Mouse (Mus musculus): ENCODE results near the gene Tstd2. TPM values are rescaled to one million over a fixed set of nuclear protein-coding genes. Genes with fewer than 3 reads are reported as not detected.

The Tstd2 gene
- 8.9 and 12.1 TPM in 2 replicates for polyA plus RNA-seq (2012; rRNA removed)

DNA sequence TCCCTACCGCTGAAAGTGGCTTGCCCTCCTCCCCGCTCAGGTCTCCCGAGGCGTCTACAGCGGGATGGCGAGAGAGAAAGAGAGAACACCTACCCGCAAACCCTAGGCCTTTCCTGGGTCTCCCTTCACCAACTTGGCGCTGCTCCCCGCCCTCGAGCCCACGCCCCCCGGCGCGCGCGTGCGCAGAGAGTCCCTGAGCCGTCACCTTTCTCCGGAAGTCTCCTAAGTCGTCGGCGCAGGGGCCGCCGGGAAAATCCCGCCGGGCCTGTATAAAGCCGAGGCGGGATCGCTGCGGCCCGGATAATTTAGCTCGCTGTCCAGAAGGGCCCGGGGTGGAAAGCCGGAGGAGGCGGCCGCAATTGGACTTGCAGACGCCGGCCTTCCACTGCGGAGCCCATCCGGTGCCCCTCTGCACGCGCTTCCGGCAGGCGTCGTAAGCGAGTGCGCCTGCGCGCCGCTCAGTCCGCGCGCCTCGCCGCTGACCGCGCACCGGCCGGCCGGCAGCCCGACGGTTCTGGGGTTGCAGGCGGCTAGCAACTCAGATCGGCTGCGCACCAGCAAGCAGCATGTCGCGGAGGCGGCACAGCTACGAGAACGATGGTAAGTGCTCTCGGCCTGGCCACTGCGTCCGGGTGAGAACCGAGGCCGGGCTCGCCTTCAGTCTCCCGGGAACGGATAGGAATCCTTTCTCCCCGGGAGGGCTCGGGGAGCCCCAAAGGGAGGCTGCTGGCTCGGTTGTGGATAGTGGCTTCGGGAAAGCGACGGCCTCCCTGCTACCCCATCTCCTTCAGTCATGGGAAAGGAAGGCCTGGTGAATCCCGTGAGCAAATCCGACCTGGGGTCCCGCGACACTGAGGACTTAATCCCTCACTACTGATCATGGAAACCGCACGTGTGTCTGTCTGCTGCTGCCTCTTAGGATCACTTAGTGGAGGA lies at the start of gene Tstd2, which contains the start of gene Ncbp1:
Gene Tstd2, minus strand, starts transcription at position 408 of the 936 bp plus-strand sequence.
Gene Ncbp1, plus strand, starts transcription at position 327 of the 936 bp plus-strand sequence.
- peaks cover 2% of the 10 kb centered on the region; the same call in 1 of the 2 replicates for H3K36me3 ChIP-seq (ENCODE audit: control insufficient read depth, insufficient read depth, low read length)
- DNase-seq (ENCODE audit: low read depth in 1 of 2, low spot score in 2 of 2), result peak; percentile 82 to 86
- no peak for TF ChIP-seq CTCF (IDR thresholded peaks at IDR 0.05; ENCODE audit: extremely low read depth, insufficient read depth, insufficient read length, insufficient replicate concordance)
- peak; percentile 48; the same call in 1 of the 2 replicates for TF ChIP-seq POLR2A (IDR thresholded peaks at IDR 0.05; ENCODE audit: low read depth, low read length)
- H3K27me3 ChIP-seq (ENCODE audit: control insufficient read depth, insufficient read depth, low read length), result no peaks in the 10 kb centered on the region
- peaks cover 9% of the 10 kb centered on the region; the same call in 1 of the 2 replicates for H3K4me1 ChIP-seq (ENCODE audit: control insufficient read depth, insufficient read depth, insufficient read length)
- WGBS, result under 1% methylated on average over 90 of the region's 90 CpGs
- peak within 1 kb of the TSS; percentile 94 for H3K27ac ChIP-seq (ENCODE audit: insufficient read depth, low read length)
- H3K4me3 ChIP-seq (ENCODE audit: extremely low read depth, insufficient read depth, insufficient read length), result peak within 1 kb of the TSS; percentile 94

DNA sequence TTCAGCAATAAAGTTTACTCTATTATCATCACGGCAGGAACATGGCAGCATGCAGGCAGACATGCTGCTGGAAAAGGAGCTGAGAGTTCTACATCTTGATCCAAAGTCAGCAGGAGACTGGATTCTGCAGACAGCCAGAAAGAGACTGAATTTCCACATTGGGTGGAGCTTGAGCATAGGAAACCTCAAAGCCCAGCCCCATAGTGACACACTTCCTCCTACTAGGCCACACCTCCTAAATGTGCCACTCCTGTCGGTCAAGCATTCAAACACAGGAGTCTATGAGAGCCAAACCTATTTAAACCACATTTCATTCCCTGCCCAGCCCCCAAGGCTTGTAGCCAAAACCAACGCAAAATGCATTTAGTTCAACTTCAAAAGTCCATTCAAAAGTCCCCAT lies 48.0 kb upstream of the Tstd2 start:
- Histone ChIP-seq H3K36me3 (ENCODE audit: control insufficient read depth, insufficient read depth, low read length) (peaks cover 39% of the 10 kb centered on the region), H3K27ac (ENCODE audit: insufficient read depth, low read length) (no peak overlapping the region), H3K4me3 (ENCODE audit: extremely low read depth, insufficient read depth, insufficient read length) (no peak overlapping the region), H3K4me1 (ENCODE audit: control insufficient read depth, insufficient read depth, insufficient read length) (no peaks in the 10 kb centered on the region), H3K27me3 (ENCODE audit: control insufficient read depth, insufficient read depth, low read length) (no peaks in the 10 kb centered on the region)
- no peak for TF ChIP-seq CTCF (IDR thresholded peaks at IDR 0.05; ENCODE audit: extremely low read depth, insufficient read depth, insufficient read length, insufficient replicate concordance)
- TF ChIP-seq POLR2A (IDR thresholded peaks at IDR 0.05; ENCODE audit: low read depth, low read length), result no peak
- WGBS, result 75% methylated on average over 3 of the region's 3 CpGs
- DNase-seq (ENCODE audit: low read depth in 1 of 2, low spot score in 2 of 2), result no peak

DNA sequence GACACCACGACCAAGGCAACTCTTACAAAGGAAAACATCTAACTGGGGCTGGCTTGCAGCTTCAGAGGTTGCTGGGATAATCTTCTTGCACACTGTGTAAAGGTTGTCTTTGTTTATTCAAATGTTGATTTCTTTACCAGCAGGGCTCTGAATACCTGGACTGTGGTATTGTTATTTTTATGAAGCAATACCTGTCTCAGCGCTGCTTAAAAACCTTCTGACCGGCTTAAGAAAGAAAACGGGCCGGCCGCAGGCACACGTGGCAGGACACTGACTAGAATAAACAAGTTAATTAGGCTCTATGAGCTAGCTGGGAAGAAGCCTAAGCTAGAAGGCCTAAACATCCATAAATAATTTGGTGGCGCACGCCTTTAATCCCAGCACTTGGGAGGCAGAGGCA lies 47.4 kb upstream of the Tstd2 start:
- peaks cover 41% of the 10 kb centered on the region for H3K36me3 ChIP-seq (ENCODE audit: control insufficient read depth, insufficient read depth, low read length)
- no peak for DNase-seq (ENCODE audit: low read depth in 1 of 2, low spot score in 2 of 2)
- TF ChIP-seq CTCF (IDR thresholded peaks at IDR 0.05; ENCODE audit: extremely low read depth, insufficient read depth, insufficient read length, insufficient replicate concordance), result no peak
- no peak for TF ChIP-seq POLR2A (IDR thresholded peaks at IDR 0.05; ENCODE audit: low read depth, low read length)
- no peak overlapping the region for H3K4me3 ChIP-seq (ENCODE audit: extremely low read depth, insufficient read depth, insufficient read length)
- H3K27ac ChIP-seq (ENCODE audit: insufficient read depth, low read length), result no peak overlapping the region
- H3K4me1 ChIP-seq (ENCODE audit: control insufficient read depth, insufficient read depth, insufficient read length), result no peaks in the 10 kb centered on the region
- WGBS, result 95% methylated on average over 9 of the region's 9 CpGs
- H3K27me3 ChIP-seq (ENCODE audit: control insufficient read depth, insufficient read depth, low read length), result no peaks in the 10 kb centered on the region

DNA sequence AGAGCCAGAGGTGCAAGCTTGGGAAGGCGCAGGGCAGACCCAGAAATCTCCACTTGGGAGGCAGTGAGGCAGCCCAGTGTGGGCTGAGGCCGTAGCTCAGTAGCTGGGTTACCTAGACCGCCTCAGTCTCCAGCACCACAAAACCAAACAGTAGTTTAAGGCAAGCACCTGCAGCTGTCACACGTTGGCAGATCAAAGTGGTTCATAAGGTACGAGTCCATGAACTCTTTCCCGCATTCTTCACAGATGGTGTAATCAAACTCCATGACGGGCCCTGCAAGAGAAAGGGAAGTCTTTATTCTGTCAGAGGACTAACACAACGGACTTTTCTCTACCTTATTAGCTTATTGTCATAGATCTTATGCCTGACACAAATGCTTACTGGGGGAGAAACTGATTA lies 46.9 kb upstream of the Tstd2 start:
- DNase-seq (ENCODE audit: low read depth in 1 of 2, low spot score in 2 of 2), result no peak
- WGBS, result 80% methylated on average over 8 of the region's 8 CpGs
- Histone ChIP-seq H3K27ac (ENCODE audit: insufficient read depth, low read length) (no peak overlapping the region), H3K36me3 (ENCODE audit: control insufficient read depth, insufficient read depth, low read length) (peaks cover 36% of the 10 kb centered on the region), H3K27me3 (ENCODE audit: control insufficient read depth, insufficient read depth, low read length) (no peaks in the 10 kb centered on the region), H3K4me3 (ENCODE audit: extremely low read depth, insufficient read depth, insufficient read length) (no peak overlapping the region), H3K4me1 (ENCODE audit: control insufficient read depth, insufficient read depth, insufficient read length) (no peaks in the 10 kb centered on the region)
- TF ChIP-seq POLR2A (IDR thresholded peaks at IDR 0.05; ENCODE audit: low read depth, low read length), result no peak
- no peak for TF ChIP-seq CTCF (IDR thresholded peaks at IDR 0.05; ENCODE audit: extremely low read depth, insufficient read depth, insufficient read length, insufficient replicate concordance)

DNA sequence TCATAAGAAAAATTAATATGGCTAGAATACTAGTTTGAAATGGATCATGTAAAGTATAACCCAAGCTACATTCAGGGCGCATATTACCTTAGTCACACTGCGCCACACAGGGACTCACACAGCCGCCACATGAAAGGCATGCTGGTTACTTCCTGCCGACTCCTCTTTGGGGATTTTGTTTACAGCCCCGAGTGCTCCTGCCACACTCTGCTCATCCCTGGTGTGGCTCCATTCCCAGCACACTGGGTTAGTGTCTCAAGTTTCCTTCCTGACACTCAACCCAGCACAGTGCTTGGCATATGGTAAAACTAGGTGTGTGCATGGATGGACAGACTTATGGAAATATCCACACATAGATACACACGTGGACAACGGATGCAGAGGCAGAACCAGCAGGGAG lies 43.7 kb upstream of the Tstd2 start:
- Histone ChIP-seq H3K36me3 (ENCODE audit: control insufficient read depth, insufficient read depth, low read length) (peaks cover 37% of the 10 kb centered on the region), H3K27me3 (ENCODE audit: control insufficient read depth, insufficient read depth, low read length) (no peaks in the 10 kb centered on the region), H3K27ac (ENCODE audit: insufficient read depth, low read length) (no peak overlapping the region), H3K4me3 (ENCODE audit: extremely low read depth, insufficient read depth, insufficient read length) (no peak overlapping the region), H3K4me1 (ENCODE audit: control insufficient read depth, insufficient read depth, insufficient read length) (no peaks in the 10 kb centered on the region)
- TF ChIP-seq POLR2A (IDR thresholded peaks at IDR 0.05; ENCODE audit: low read depth, low read length), result no peak
- no peak for TF ChIP-seq CTCF (IDR thresholded peaks at IDR 0.05; ENCODE audit: extremely low read depth, insufficient read depth, insufficient read length, insufficient replicate concordance)
- no peak for DNase-seq (ENCODE audit: low read depth in 1 of 2, low spot score in 2 of 2)
- 75% methylated on average over 7 of the region's 7 CpGs for WGBS

DNA sequence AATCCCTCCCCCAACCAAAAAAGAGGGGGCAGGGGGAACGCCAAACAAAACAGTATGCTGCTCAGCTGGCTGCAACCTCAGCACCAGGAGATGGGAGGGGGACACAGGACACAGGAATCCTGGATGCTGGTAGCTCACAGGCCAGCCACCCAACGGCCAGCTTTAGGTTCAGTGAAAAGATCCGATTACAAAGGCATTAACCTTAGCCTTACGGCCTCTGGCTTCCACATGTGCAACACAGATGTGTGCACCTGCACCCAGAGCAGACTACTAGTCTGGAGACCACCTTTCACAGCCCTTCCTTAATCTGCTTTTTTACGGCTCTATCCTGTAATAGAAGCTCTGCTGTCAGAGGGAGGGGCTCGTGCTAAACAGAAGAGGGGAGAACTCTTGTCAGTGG lies 42.7 kb upstream of the Tstd2 start:
- Histone ChIP-seq H3K4me1 (ENCODE audit: control insufficient read depth, insufficient read depth, insufficient read length) (no peaks in the 10 kb centered on the region), H3K27me3 (ENCODE audit: control insufficient read depth, insufficient read depth, low read length) (no peaks in the 10 kb centered on the region), H3K36me3 (ENCODE audit: control insufficient read depth, insufficient read depth, low read length) (peaks cover 37% of the 10 kb centered on the region), H3K4me3 (ENCODE audit: extremely low read depth, insufficient read depth, insufficient read length) (no peak overlapping the region), H3K27ac (ENCODE audit: insufficient read depth, low read length) (no peak overlapping the region)
- 85% methylated on average over 6 of the region's 6 CpGs for WGBS
- TF ChIP-seq CTCF (IDR thresholded peaks at IDR 0.05; ENCODE audit: extremely low read depth, insufficient read depth, insufficient read length, insufficient replicate concordance), result no peak
- no peak for TF ChIP-seq POLR2A (IDR thresholded peaks at IDR 0.05; ENCODE audit: low read depth, low read length)
- DNase-seq (ENCODE audit: low read depth in 1 of 2, low spot score in 2 of 2), result no peak

DNA sequence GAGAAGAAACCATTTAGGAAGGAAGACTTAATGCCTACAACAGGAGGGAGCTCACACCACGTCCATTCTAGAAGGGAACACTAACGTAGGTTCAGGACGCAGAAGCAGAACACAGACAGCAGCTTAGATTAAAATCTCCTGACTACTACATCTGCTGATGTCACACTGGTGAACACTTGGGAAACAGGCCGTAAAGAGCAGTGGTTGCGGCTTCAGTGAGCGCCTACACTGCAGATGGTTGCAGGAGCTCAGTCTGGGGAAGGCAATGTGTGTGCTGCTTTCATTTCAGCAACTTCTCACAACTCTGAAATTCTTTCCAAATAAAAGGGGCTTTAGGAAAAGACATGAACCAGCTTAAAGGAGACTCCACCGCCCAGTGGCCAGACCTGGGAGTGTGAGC lies 39.0 kb upstream of the Tstd2 start:
- Histone ChIP-seq H3K4me3 (ENCODE audit: extremely low read depth, insufficient read depth, insufficient read length) (no peak overlapping the region), H3K4me1 (ENCODE audit: control insufficient read depth, insufficient read depth, insufficient read length) (no peaks in the 10 kb centered on the region), H3K36me3 (ENCODE audit: control insufficient read depth, insufficient read depth, low read length) (peaks cover 35% of the 10 kb centered on the region), H3K27ac (ENCODE audit: insufficient read depth, low read length) (no peak overlapping the region), H3K27me3 (ENCODE audit: control insufficient read depth, insufficient read depth, low read length) (no peaks in the 10 kb centered on the region)
- WGBS, result 89% methylated on average over 7 of the region's 7 CpGs
- no peak for TF ChIP-seq CTCF (IDR thresholded peaks at IDR 0.05; ENCODE audit: extremely low read depth, insufficient read depth, insufficient read length, insufficient replicate concordance)
- DNase-seq (ENCODE audit: low read depth in 1 of 2, low spot score in 2 of 2), result no peak

All from spleen, adult 2 months (tissue).